Mouse (Mus musculus): ENCODE data around the gene Smc5.
A peak's percentile ranks its signal among the peaks of the same experiment; 100 is the strongest.

Gene Smc5

GRCm38 (mm10) chr19:23273355-23274053, at the start of gene Smc5:
Gene Smc5, minus strand, starts transcription at chr19:23273897.
- peak; percentile 98 for DNase-seq

- peak; percentile 57 for DNase-seq
These were observed 49.4 kb upstream of the Smc5 start for GRCm38 (mm10) chr19:23323107-23323506.

GRCm38 (mm10) chr19:23317989-23318358, 44.3 kb upstream of the Smc5 start:
- no peak for DNase-seq

- no peak for DNase-seq
These were observed 43.7 kb upstream of the Smc5 start for GRCm38 (mm10) chr19:23317295-23317988.

- no peak for DNase-seq
These were observed 43.2 kb upstream of the Smc5 start for GRCm38 (mm10) chr19:23316851-23317250.

GRCm38 (mm10) chr19:23309979-23310378, 36.3 kb upstream of the Smc5 start:
- DNase-seq, result no peak

GRCm38 (mm10) chr19:23306671-23307070, 33.0 kb upstream of the Smc5 start:
- DNase-seq, result no peak

GRCm38 (mm10) chr19:23299987-23300386, 26.3 kb upstream of the Smc5 start:
- no peak for DNase-seq

GRCm38 (mm10) chr19:23298917-23299316, 25.2 kb upstream of the Smc5 start:
- no peak for DNase-seq

GRCm38 (mm10) chr19:23297191-23297590, 23.5 kb upstream of the Smc5 start:
- DNase-seq, result no peak

GRCm38 (mm10) chr19:23289251-23289650, 15.6 kb upstream of the Smc5 start:
- no peak for DNase-seq

- DNase-seq, result no peak
These were observed 8.4 kb upstream of the Smc5 start for GRCm38 (mm10) chr19:23281911-23282660.

- DNase-seq, result no peak
These were observed 492 bp upstream of the Smc5 start for GRCm38 (mm10) chr19:23274054-23274724.

- no peak for DNase-seq
These were observed 16.9 kb downstream of the Smc5 start for GRCm38 (mm10) chr19:23256771-23257170.

- DNase-seq, result no peak
These were observed 27.2 kb downstream of the Smc5 start for GRCm38 (mm10) chr19:23246473-23246872.

- DNase-seq, result no peak
These were observed 48.6 kb downstream of the Smc5 start for GRCm38 (mm10) chr19:23225065-23225464.

GRCm38 (mm10) chr19:23214326-23214725, 59.4 kb downstream of the Smc5 start:
- no peak for DNase-seq

GRCm38 (mm10) chr19:23211325-23211724, 62.4 kb downstream of the Smc5 start:
- no peak for DNase-seq

GRCm38 (mm10) chr19:23203505-23204053, 70.1 kb downstream of the Smc5 start:
- DNase-seq, result no peak

GRCm38 (mm10) chr19:23202106-23202505, 71.6 kb downstream of the Smc5 start:
- DNase-seq, result no peak

- no peak for DNase-seq
These were observed 80.6 kb downstream of the Smc5 start for GRCm38 (mm10) chr19:23193076-23193475.

GRCm38 (mm10) chr19:23191486-23191885, 82.2 kb downstream of the Smc5 start:
- DNase-seq, result no peak

GRCm38 (mm10) chr19:23189744-23190143, 84.0 kb downstream of the Smc5 start:
- DNase-seq, result no peak

Data from thymus, postnatal 4 days (tissue).